In the genomic region with DNA sequence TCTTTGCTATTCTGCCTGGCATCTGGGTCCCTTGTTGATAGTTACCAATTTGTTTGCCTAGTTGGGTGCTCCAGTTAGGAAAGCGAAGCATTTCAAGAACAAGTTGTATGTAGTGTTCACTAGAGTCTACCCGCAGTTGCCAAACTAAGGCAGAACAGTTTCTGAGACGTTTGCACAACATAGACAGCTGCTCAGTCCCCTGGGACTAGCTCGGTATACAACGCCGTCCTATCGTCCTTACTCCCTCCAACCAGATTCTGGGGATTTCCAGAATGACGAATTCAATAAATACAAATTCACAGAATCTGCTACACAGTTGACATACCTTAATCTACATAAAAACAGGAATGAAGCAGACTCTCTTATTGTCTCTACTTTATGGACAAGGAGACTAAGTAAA, we compare ENCODE assay signal across 22 mouse cellular contexts.
DNase-seq lines count a peak whose midpoint lies in the region; TF ChIP-seq lines count a peak whose summit lies in the region.
"Had no signal": no experiment of that assay in that cellular context is flagged by ENCODE, and none has a peak within 500 bp of the region (broad histone marks: within the 10 kb centered on the region; RNA-seq: fewer than 3 reads in every experiment).

No protein-coding gene starts in this region.

- H3K4me3 ChIP-seq in gastrocnemius, adult 2 months, result no peak overlapping the region
- H3K4me3 ChIP-seq: embryonic facial prominence, embryonic 13.5 days; embryonic facial prominence, embryonic 15.5 days; erythroblast, embryonic 14.5 days; forebrain, embryonic 13.5 days; forebrain, embryonic 15.5 days had no signal

- intact Hi-C loops in gastrocnemius, adult 2 months (cut with DNase I), result no loop called here
- intact Hi-C loops in heart, postnatal 10 days (cut with DNase I), result no loop called here

- DNase-seq in A20 (ENCODE audit: low read depth, low spot score) (peak; percentile 86), NIH3T3 (ENCODE audit: low read depth) (peak; percentile 7)
- peak; percentile 27 to 34 for DNase-seq in B cell, adult 2 months
- no peak for DNase-seq in ovary, postnatal 14 days (ENCODE audit: low spot score)
- DNase-seq in gastrocnemius, adult 2 months, result no peak
- DNase-seq in heart, postnatal 10 days, result no peak
- DNase-seq: adrenal gland, adult 2 months; adrenal gland, postnatal 10 days; adrenal gland, postnatal 25 days; cerebellum, adult 11 months; cerebellum, adult 18-20 months; cerebellum, adult 8-10 months; cerebellum, adult 9-11 months; cerebellum, postnatal 14 days; cerebellum, postnatal 36 days; embryo, embryonic 11 days; forebrain, postnatal 0 days had no signal

- no peak for TF ChIP-seq CTCF in gastrocnemius, adult 2 months (IDR thresholded peaks at IDR 0.05)

- no peak overlapping the region for H3K27ac ChIP-seq in gastrocnemius, adult 2 months
- H3K27ac ChIP-seq: embryonic facial prominence, embryonic 13.5 days; embryonic facial prominence, embryonic 15.5 days; forebrain, embryonic 13.5 days; forebrain, embryonic 15.5 days had no signal

Comparison
In these comparisons a context has a peak if more than half of its experiments do, and no peak if none do; other contexts are left out.
1. DNase-seq: peak in A20 (single experiment), B cell, adult 2 months (2 of 2) and NIH3T3 (single experiment); none in ovary, postnatal 14 days (single experiment), gastrocnemius, adult 2 months (single experiment) and heart, postnatal 10 days (0 of 2).